Mouse (Mus musculus) heart, postnatal 36 days (tissue): ENCODE results near the gene Coro2b. TPM values are rescaled to one million over a fixed set of nuclear protein-coding genes. Genes with fewer than 3 reads are reported as not detected.
A peak's percentile ranks its signal among the peaks of the same experiment; 100 is the strongest.
"Not testable (repeated sequence)": the region's sequence is repeated elsewhere in the genome, so short reads cannot be mapped to it uniquely, and the experiment has no call there.

Source experiments
- DNase-seq, 2 experiments: peaks; one replicate each; pipeline ENCODE4 v3.0.0; 2021 to 2022
- intact Hi-C: fragments of 180-260 bp; cut with DNase I; formaldehyde crosslinking; loops from one replicate; pipeline ENCODE4 v1.15.1; 2025
- total RNA-seq, 2 experiments: library from RNA; stranded (reverse); gene quantifications; 2 replicates each; pipeline ENCODE4 v1.2.3; 2021

Gene Coro2b
- total RNA-seq, 2 experiments from 2014 or later = 9.8 to 14.5 TPM

DNA sequence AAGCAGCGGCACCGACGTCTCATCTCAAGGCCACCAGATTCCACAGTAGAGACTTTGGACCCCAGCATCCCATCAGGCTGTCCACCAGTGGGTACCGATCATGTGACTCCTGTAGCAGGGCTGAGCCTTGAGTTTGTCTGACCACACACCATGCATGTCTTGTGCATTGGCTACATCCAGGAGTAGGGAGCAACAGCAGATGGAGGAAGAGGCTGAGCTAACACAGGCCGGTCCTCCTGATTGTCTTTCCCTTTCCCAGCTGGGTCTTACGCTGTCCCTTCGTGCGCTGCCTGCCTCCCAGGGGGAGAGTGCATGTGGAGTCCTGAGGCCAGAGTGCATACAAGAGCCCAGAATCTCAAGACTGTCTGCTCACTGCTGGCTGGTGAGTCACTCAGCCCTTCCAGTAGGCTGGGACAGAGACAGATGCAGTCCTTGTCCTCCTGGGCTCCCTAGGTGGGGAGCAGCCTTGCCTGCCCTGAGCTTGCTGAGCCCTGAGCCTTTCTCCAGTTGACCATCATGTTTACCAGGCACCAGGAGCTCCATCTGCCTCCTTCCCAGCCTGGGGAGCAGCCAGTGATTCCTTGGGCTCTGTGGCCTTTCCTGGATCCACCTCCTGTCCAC lies 84.4 kb downstream of the Coro2b start:
- DNase-seq = no peak
- intact Hi-C loops = no loop called here

GRCm38 (mm10) chr9:62451585-62452372 lies 85.1 kb downstream of the Coro2b start:
- DNase-seq = no peak
- intact Hi-C loops = no loop called here

GRCm38 (mm10) chr9:62450862-62451261 lies 86.0 kb downstream of the Coro2b start:
- intact Hi-C loops = no loop called here
- DNase-seq = no peak

- intact Hi-C loops = no loop called here
- DNase-seq = no peak
Measured at GRCm38 (mm10) chr9:62450355-62450754, 86.5 kb downstream of the Coro2b start.

GRCm38 (mm10) chr9:62447337-62447736 lies 89.5 kb downstream of the Coro2b start:
- DNase-seq, intact Hi-C loops: not testable (repeated sequence)

DNA sequence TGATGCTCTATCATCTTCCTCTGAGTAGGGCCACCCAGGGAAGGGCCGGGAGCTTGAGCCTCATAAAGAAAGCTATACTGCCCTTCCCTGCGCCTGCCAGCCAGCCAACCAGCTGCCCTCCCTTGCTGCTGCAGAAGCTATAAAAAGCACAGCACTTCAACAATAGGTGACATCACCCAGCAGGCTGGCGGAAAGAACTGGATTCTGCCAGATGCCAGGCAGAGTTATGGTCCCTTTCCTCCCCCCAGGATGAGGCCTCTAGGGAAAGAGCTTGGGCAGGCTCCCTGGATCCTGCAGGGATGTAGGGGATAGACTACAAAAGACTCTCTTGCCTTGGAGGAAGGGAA lies 98.1 kb downstream of the Coro2b start:
- intact Hi-C loops = loop anchor here (5.0 kb wide), 1 partner anchor 96 kb away; the partner anchor contains the start of gene Anp32a

DNA sequence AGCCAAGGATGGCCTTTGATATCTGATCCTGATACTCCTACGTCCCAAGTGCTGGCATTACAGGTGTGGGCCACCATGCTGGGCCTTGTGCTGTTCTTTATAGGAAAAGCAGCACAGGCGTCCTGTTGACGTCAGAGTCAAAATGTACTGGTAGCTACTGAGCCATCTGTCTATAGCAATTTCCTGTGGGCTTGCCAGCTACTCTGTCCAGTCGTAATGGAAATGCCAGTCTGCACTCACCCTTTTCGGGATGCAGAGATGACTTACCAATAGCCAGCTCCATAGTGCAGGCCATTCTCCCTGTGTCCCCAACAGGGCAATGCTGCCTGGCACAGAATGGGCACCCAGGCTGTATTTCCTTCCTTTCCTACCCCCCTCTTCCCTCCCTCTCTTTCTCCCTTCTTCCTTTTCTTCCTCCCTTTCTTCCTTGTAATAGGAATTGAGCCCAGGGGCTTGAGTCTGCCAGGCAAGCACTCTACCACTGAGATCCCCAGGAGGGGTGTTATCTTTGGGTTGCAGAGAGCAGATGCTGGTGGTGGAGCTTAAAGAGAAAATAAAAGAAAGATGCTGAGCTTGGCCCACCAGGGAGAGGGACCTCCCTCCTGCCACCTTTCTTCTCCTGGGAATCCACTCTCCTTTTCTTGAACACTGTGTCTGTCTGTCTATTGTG lies 98.6 kb downstream of the Coro2b start:
- DNase-seq = no peak
- intact Hi-C loops = loop anchor here (5.0 kb wide), 1 partner anchor 96 kb away; the partner anchor contains the start of gene Anp32a

More for the DNA sequence above, 98.1 kb downstream of the Coro2b start:
- DNase-seq = peak in 1 of 2 experiments; percentile 49

GRCm38 (mm10) chr9:62437446-62437845 lies 99.4 kb downstream of the Coro2b start:
- DNase-seq = no peak
- intact Hi-C loops = loop anchor here (5.0 kb wide), 1 partner anchor 95 kb away; the partner anchor contains the start of gene Anp32a

DNA sequence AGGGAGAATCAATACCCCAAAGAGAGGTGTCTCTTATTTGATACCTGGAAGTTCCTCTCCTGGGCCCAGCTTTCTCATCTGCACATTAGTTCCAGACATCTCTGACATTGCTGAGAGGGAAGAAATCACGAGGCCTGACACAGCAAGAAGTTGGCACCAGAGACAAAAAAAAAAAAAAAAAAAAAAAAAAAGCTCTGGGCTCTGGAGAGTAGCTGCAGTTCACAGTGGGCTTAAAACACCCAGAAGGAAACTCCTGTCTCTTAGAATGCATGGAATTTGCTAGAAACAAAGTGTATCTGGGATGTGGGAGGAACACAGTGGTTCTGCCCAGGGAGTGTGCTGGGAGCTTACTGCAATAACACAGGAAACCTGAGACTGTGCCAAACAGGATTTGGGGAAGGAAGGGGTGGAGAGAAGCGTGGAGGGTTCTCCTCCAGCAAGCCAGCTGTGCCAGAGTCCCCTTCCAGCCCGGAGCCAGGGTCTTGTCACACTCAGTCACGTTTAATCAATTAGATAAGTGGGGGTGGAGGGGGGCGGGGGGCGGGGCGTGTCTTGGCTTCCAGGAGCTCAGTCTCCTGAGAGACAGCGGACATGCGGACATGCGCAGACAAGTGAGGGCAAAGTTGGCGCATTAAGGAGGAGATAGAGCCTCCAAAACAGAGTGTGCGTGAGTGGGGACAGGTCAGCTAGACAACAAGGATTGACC lies 101.1 kb downstream of the Coro2b start:
- peak; percentile 80 to 85 for DNase-seq
- intact Hi-C loops = loop anchor here (1.0 to 5.0 kb wide), 2 partner anchors 20 to 93 kb away; partner anchors contain the start of gene Anp32a

DNA sequence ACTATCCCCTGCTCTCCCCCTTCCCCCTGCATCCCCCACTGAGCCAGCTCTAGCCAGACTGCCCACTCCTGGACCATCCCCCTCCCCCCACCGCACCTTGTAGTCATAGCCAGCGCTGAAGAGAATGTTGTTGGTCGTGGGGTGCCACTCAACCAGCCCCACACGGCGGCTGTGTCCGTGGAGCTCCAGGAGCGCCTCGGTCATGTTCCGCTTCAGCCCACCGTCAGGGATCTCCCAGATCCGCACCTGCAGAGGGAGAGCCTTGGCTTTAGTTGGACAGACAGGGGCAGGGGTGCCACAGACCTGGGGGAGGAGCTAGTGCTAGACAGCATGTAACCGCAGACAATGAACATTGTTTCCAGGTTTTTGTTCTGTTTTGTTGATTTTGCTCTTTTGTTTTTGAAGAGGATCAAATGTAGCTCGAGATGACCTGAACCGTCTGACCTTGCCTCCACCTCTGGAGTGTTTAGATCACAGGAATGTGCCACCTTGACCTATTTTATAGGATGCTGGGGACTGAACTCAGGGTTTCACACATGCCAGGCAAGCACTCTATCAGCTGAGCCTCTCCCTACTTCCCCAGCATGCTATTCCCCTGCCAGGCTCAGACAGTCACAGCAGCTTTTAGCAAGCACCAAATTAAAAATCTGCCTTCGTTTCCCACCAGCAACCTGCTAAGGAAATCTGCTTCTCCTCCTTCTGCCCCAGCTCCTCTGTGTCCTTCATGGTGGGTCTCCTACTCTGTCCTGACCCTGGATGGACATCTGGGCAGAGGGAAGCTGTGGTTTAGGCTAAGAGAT lies 104.4 kb downstream of the Coro2b start:
- DNase-seq = peak in 1 of 2 experiments; percentile 1
- intact Hi-C loops = no loop called here

DNA sequence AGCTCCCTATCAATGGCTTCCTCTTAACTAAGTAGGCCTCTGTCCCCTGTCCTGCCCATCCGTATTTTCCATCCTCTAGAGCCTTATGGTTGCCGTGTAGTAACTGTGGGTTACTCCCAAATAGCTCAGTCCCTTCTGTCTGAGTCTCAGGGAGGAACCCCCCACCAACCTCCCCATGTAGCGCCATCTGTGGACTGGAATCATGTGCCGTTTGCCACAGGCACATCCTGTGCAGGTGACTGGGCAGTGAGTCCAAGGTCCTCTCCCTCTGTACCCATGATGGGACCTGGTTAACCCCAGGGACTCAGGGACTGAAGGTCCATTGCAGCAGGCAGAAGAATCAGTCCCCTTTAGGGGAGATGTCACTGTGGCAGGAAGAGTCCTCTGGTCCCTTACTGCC lies 106.1 kb downstream of the Coro2b start:
- intact Hi-C loops = no loop called here
- DNase-seq = no peak

DNA sequence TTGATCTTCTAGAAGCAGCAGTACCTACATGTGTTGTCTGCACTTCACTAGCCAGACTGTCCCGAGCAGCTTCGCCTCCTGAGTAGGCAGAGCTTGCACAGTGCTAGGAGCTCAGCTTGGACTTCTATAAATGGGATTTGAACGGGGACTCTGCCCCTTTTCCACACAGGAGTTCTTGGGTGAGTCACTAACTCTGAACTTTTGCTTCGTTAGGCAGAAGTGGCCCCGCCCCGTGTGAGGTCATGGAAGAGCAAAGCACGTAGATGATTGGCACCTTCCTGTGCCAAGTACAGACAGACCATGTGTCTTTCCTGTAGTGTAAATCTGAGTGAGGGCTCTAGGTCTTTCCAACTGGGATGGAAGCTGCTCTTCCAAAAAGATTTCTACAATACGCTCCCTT lies 109.8 kb downstream of the Coro2b start:
- intact Hi-C loops = no loop called here
- DNase-seq = no peak

DNA sequence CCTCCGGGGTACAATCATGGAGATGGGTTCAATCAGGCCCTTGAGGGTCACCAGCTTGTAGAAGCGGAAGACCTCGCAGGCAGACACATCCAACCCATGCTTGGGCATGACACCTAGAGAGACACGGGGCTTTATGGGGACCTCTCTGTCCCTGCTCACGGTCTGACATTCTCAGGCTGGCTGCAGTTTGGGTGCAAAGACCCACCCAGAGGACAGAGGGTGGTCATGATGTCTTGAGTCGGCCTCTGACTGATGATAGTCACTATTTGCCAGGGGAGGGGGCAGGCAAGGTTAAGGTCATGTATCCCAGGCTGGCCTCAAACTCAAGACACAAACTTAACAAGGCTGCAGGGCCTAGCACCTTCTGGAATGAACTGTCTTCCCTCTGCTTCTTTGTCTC lies 110.3 kb downstream of the Coro2b start:
- intact Hi-C loops = no loop called here
- DNase-seq = no peak

GRCm38 (mm10) chr9:62426021-62426420 lies 110.8 kb downstream of the Coro2b start:
- intact Hi-C loops = no loop called here
- no peak for DNase-seq

GRCm38 (mm10) chr9:62425265-62425664 lies 111.6 kb downstream of the Coro2b start:
- intact Hi-C loops = no loop called here
- no peak for DNase-seq

GRCm38 (mm10) chr9:62423871-62424270 lies 113.0 kb downstream of the Coro2b start:
- intact Hi-C loops = no loop called here
- no peak for DNase-seq

DNA sequence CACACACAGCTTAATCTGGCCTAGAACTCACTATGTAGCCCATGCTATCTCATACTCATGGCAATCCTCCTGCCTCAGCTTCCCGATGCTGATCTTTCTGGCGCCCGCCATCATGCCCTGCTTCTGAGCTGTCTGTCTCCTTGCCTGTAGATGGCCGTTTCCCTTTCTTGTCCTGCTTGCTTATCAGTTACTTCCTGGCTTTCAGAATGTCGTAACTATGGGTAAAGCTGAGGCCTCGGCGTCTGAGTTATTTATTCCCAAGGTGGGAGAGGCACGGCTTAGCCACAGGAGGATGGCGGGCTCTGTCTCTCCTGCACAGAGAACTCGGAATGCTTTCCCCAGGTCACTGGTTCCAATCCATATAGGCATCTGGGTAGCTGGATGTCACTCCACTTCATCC lies 113.9 kb downstream of the Coro2b start:
- DNase-seq = no peak
- intact Hi-C loops = no loop called here

DNA sequence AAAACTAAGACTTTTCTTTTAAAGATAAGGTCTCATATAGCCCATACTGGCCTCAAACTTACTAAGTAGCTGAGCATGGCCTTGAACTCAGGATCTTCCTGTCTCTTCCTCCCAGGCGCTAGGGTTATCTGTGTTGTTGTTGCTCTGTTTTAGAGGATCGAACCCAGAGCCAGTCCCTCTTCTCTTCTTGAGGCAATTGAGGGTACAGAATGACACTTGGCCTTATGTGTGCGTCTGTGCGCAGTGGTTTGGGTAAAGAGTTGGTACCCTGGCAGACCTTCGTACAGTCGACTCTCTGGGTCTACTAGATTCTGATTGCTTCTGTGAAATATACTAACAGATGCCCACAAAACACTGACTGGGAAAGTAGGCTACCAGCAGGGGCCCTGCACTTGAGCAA lies 114.9 kb downstream of the Coro2b start:
- no peak for DNase-seq
- intact Hi-C loops = no loop called here

- intact Hi-C loops = no loop called here
- DNase-seq = peak; percentile 86 to 90
Measured at GRCm38 (mm10) chr9:62421027-62421426, 115.8 kb downstream of the Coro2b start.
